Mouse (Mus musculus) myocyte (in vitro differentiated cells): ENCODE data around the gene Gm7102.
"Not testable (repeated sequence)": the region's sequence is repeated elsewhere in the genome, so short reads cannot be mapped to it uniquely, and the experiment has no call there.

Experiments
- E2F4 ChIP-seq: IDR thresholded peaks from one replicate; pipeline ENCODE4 v1.6.1; 2011; ENCODE audit warnings: mild to moderate bottlenecking, control low read depth, moderate library complexity; ENCODE audit not compliant: insufficient read depth
- MAX ChIP-seq: IDR thresholded peaks from one replicate; pipeline ENCODE4 v1.6.1; 2011; ENCODE audit warnings: low read depth, mild to moderate bottlenecking, control low read depth
- POLR2A ChIP-seq: IDR thresholded peaks from one replicate; pipeline ENCODE4 v1.6.1; 2011; ENCODE audit warnings: low read depth, mild to moderate bottlenecking, control low read depth, moderate library complexity; ENCODE audit not compliant: insufficient read length
- POLR2AphosphoS2 ChIP-seq: IDR thresholded peaks from one replicate; pipeline ENCODE4 v1.6.1; 2011; ENCODE audit warnings: low read depth, control low read depth; ENCODE audit not compliant: insufficient read length
- REST ChIP-seq: IDR thresholded peaks from one replicate; pipeline ENCODE4 v1.6.1; 2011; ENCODE audit warnings: mild to moderate bottlenecking, control low read depth, moderate library complexity; ENCODE audit not compliant: insufficient read depth, insufficient read length
- SRF ChIP-seq: IDR thresholded peaks from one replicate; pipeline ENCODE4 v1.6.1; 2011; ENCODE audit warnings: low read depth; ENCODE audit not compliant: control insufficient read depth, insufficient read length
- TCF12 ChIP-seq: IDR thresholded peaks from one replicate; pipeline ENCODE4 v1.6.1; 2011; ENCODE audit warnings: mild to moderate bottlenecking, control low read depth; ENCODE audit not compliant: poor library complexity, insufficient read depth, severe bottlenecking
- USF1 ChIP-seq: IDR thresholded peaks from one replicate; pipeline ENCODE4 v1.6.1; 2011; ENCODE audit warnings: low read depth, mild to moderate bottlenecking, control low read depth, moderate library complexity

DNA sequence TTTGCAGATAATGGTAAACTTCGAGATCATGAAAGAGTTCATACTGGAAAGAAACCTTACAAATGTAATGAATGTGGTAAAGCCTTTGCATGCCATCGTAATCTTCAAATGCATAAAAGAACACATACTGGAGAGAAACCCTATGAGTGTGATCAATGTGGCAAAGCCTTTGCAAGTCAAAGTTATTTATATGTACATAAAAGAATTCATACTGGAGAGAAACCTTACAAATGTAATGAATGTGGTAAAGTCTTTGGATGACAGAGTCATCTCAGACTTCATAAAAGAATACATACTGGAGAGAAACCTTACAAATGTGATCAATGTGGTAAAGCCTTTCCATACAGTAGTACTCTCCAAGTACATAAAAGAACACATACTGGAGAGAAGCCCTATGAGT, 7.5 kb upstream of the Gm7102 start, which contains the start of gene Gm6020:
- TF ChIP-seq POLR2A, POLR2AphosphoS2, E2F4, SRF, USF1, MAX, REST, TCF12: not testable (repeated sequence)
